Mouse (Mus musculus) limb, embryonic 10.5 days (tissue): ENCODE measurements at regions not wholly inside any gene's neighbourhood (a gene's known extent, or its start where the extent isn't known, plus 50 kb on each side); places are given as distances from the start of the nearest gene placed in this dataset.

Source experiments
- DNase-seq: peaks from one replicate; pipeline ENCODE4 v3.0.0-alpha.2; 2017; ENCODE audit warnings: low spot score
- H3K27ac ChIP-seq: fragments of 300-500 bp; sonication (generic); 2 replicates; pipeline ENCODE4 v1.5.1; 2016; ENCODE audit warnings: mild to moderate bottlenecking
- H3K27me3 ChIP-seq: fragments of 300-500 bp; sonication (generic); 2 replicates; pipeline ENCODE4 v1.6.1; 2016; ENCODE audit warnings: low read depth, mild to moderate bottlenecking; ENCODE audit not compliant: poor library complexity, severe bottlenecking
- H3K36me3 ChIP-seq: fragments of 300-500 bp; sonication (generic); 2 replicates; pipeline ENCODE4 v1.6.1; 2016; ENCODE audit warnings: mild to moderate bottlenecking, moderate library complexity
- H3K4me1 ChIP-seq: fragments of 300-500 bp; sonication (generic); 2 replicates; pipeline ENCODE4 v1.6.1; 2016
- H3K4me3 ChIP-seq: fragments of 300-500 bp; sonication (generic); 2 replicates; pipeline ENCODE4 v1.5.1; 2016; ENCODE audit warnings: mild to moderate bottlenecking, moderate library complexity
- H3K9me3 ChIP-seq: fragments of 300-500 bp; sonication (generic); replicated peaks from 2 replicates; pipeline ENCODE4 v1.6.1; 2016; ENCODE audit warnings: mild to moderate bottlenecking
- WGBS: fragments of 180-500 bp; shearing (Covaris S2); methylation state at CpG from one replicate; pipeline ENCODE4 v1.1.7; 2016; 5-methylcytosine and 5-hydroxymethylcytosine counted together

DNA sequence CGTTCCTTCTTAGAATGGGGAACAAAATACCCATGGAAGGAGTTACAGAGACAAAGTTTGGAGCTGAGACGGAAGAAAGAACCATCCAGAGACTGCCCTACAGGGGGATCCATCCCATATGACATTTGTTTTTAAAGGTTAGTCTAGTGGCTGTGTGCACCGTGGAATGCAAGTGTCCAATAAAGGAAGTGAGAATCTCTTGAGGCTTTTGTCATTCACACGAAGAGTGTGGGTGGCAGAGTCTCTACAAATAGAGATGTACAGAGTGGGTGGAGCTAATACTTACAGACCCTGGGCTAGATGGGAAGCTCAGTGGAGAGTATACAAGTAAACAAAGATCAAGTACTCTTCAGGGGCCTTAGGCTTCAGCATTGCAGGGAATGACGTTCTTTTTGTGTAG is 314.2 kb upstream of the Slc24a5 start:
- no peak overlapping the region for H3K4me3 ChIP-seq

GRCm38 (mm10) chr2:124755244-124755643 is 312.7 kb upstream of the Slc24a5 start:
- 95% methylated on average over 4 of the region's 4 CpGs for WGBS
- H3K27ac ChIP-seq: no peak overlapping the region
- H3K4me1 ChIP-seq: no peaks in the 10 kb centered on the region
- no peak for DNase-seq
- no peak overlapping the region for H3K4me3 ChIP-seq
- H3K27me3 ChIP-seq: no peaks in the 10 kb centered on the region
- no peaks in the 10 kb centered on the region for H3K9me3 ChIP-seq
- no peaks in the 10 kb centered on the region for H3K36me3 ChIP-seq

More for the DNA sequence above, 314.2 kb upstream of the Slc24a5 start:
- H3K9me3 ChIP-seq: no peaks in the 10 kb centered on the region
- H3K4me1 ChIP-seq: no peaks in the 10 kb centered on the region
- no peak for DNase-seq
- no peaks in the 10 kb centered on the region for H3K27me3 ChIP-seq
- H3K36me3 ChIP-seq: no peaks in the 10 kb centered on the region
- H3K27ac ChIP-seq: no peak overlapping the region
- 90% methylated on average over 5 of the region's 5 CpGs for WGBS

GRCm38 (mm10) chr2:124758992-124759391 is 308.9 kb upstream of the Slc24a5 start:
- Histone ChIP-seq H3K27me3 (no peaks in the 10 kb centered on the region), H3K4me1 (0 out of 2 replicates have a peak, but pooled peaks cover under 1% of the 10 kb centered on the region), H3K36me3 (no peaks in the 10 kb centered on the region), H3K4me3 (no peak overlapping the region), H3K9me3 (no peaks in the 10 kb centered on the region), H3K27ac (no peak overlapping the region)
- no peak for DNase-seq
- WGBS: 93% methylated on average over 2 of the region's 2 CpGs

- no peaks in the 10 kb centered on the region for H3K36me3 ChIP-seq
- no peak for DNase-seq
- no peak overlapping the region for H3K27ac ChIP-seq
- no peak overlapping the region for H3K4me3 ChIP-seq
- 0 out of 2 replicates have a peak, but pooled peaks cover 3% of the 10 kb centered on the region for H3K4me1 ChIP-seq
- H3K9me3 ChIP-seq: no peaks in the 10 kb centered on the region
- H3K27me3 ChIP-seq: no peaks in the 10 kb centered on the region
- 91% methylated on average over 7 of the region's 7 CpGs for WGBS
Measured at GRCm38 (mm10) chr2:124763650-124764049, 304.3 kb upstream of the Slc24a5 start.

- DNase-seq: no peak
- Histone ChIP-seq H3K27me3 (no peaks in the 10 kb centered on the region), H3K9me3 (no peaks in the 10 kb centered on the region), H3K4me3 (no peak overlapping the region), H3K36me3 (no peaks in the 10 kb centered on the region), H3K4me1 (0 out of 2 replicates have a peak, but pooled peaks cover 3% of the 10 kb centered on the region), H3K27ac (peak overlapping the region; percentile 7; the same call in 1 of the 2 replicates)
- 77% methylated on average over 10 of the region's 10 CpGs for WGBS
Measured at GRCm38 (mm10) chr2:124764186-124764910, 303.6 kb upstream of the Slc24a5 start.

DNA sequence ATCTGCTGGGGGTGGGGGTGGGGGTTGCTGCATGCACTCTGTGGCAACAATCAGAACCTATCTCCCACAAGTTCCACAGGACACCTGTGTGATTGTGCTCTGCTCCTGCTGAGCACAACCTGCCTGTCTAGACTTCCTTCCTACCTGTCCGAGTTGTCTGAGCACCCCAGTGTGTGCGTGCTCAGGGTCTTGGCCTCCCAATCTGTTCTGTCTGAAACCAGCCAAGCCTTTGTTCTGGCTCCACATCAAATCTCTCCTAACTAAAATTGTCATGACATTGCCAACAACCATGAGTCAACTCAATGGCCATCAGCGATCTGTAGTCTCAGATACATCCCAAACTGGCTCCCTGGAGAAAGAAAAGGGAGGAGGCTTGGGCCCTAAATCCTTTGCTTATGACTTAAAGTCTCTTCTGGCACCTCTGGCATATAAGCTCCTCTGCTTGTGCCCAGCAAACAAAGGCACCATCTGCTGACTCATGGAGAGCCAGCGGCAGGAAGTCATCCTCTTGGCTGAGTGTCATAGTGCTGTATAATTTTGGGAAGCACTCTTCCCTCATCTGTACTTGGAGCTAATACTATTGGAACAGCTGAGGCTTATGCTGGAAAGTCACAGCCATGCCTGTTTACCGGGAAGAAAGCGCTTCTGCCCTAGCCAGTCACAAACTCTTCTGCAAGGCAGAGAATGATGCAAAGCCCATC is 298.5 kb upstream of the Slc24a5 start:
- H3K27me3 ChIP-seq: no peaks in the 10 kb centered on the region
- H3K4me1 ChIP-seq: 0 out of 2 replicates have a peak, but pooled peaks cover 3% of the 10 kb centered on the region
- no peaks in the 10 kb centered on the region for H3K36me3 ChIP-seq
- 91% methylated on average over 6 of the region's 6 CpGs for WGBS
- H3K9me3 ChIP-seq: no peaks in the 10 kb centered on the region
- no peak overlapping the region for H3K4me3 ChIP-seq
- H3K27ac ChIP-seq: no peak overlapping the region
- DNase-seq: no peak

GRCm38 (mm10) chr2:124770028-124770427 is 297.9 kb upstream of the Slc24a5 start:
- Histone ChIP-seq H3K27me3 (no peaks in the 10 kb centered on the region), H3K4me1 (0 out of 2 replicates have a peak, but pooled peaks cover 3% of the 10 kb centered on the region), H3K4me3 (no peak overlapping the region), H3K9me3 (no peaks in the 10 kb centered on the region), H3K27ac (no peak overlapping the region), H3K36me3 (no peaks in the 10 kb centered on the region)
- WGBS: 82% methylated on average over 2 of the region's 2 CpGs
- no peak for DNase-seq

DNA sequence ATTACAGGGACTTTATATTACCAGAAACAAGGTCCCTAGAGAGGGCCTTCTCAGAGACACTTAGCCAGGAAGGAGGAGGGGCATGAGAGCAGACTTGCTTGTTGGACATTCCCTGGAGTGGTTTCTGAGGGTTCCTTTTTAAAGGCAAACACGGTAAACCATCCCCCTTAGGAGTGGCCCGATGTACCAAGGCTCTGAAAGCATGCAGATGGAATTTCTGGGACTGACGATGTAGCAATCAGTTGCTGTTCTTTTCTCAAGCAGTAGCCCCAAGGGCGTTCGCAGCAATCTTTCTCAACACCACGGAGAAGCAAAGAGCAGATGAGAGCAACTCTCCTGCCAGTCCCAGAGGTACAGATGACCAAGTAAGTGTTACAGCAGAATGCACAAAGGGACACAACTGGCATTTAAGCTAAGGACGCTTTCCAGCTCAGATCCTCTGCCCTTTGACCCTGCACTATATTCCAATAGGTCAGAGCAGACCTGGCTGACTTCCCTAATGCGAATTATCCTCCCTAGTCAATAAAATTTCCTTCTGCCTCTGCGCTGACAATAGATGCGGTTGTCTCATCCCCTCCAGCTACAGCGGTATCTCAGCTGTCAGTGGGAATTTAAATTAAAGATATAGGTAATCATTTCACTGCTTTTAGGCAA is 295.7 kb upstream of the Slc24a5 start:
- no peak overlapping the region for H3K27ac ChIP-seq

GRCm38 (mm10) chr2:124775737-124776136 is 292.2 kb upstream of the Slc24a5 start:
- 79% methylated on average over 3 of the region's 3 CpGs for WGBS
- H3K4me1 ChIP-seq: 0 out of 2 replicates have a peak, but pooled peaks cover 3% of the 10 kb centered on the region
- H3K27ac ChIP-seq: no peak overlapping the region
- no peak for DNase-seq
- no peaks in the 10 kb centered on the region for H3K36me3 ChIP-seq
- H3K4me3 ChIP-seq: no peak overlapping the region
- H3K27me3 ChIP-seq: no peaks in the 10 kb centered on the region
- no peaks in the 10 kb centered on the region for H3K9me3 ChIP-seq

More for the DNA sequence above, 295.7 kb upstream of the Slc24a5 start:
- Histone ChIP-seq H3K36me3 (no peaks in the 10 kb centered on the region), H3K4me1 (0 out of 2 replicates have a peak, but pooled peaks cover 3% of the 10 kb centered on the region), H3K27me3 (no peaks in the 10 kb centered on the region), H3K9me3 (no peaks in the 10 kb centered on the region), H3K4me3 (no peak overlapping the region)
- no peak for DNase-seq
- WGBS: 69% methylated on average over 11 of the region's 11 CpGs

- 74% methylated on average over 7 of the region's 7 CpGs for WGBS
- Histone ChIP-seq H3K36me3 (no peaks in the 10 kb centered on the region), H3K9me3 (no peaks in the 10 kb centered on the region), H3K27me3 (no peaks in the 10 kb centered on the region), H3K27ac (no peak overlapping the region), H3K4me1 (0 out of 2 replicates have a peak, but pooled peaks cover 5% of the 10 kb centered on the region), H3K4me3 (no peak overlapping the region)
- DNase-seq: no peak
Measured at GRCm38 (mm10) chr2:124792633-124793036, 275.3 kb upstream of the Slc24a5 start.

GRCm38 (mm10) chr2:124811709-124812108 is 256.2 kb upstream of the Slc24a5 start:
- Histone ChIP-seq H3K9me3 (no peaks in the 10 kb centered on the region), H3K4me3 (no peak overlapping the region), H3K27ac (no peak overlapping the region), H3K36me3 (no peaks in the 10 kb centered on the region), H3K4me1 (no peaks in the 10 kb centered on the region), H3K27me3 (no peaks in the 10 kb centered on the region)
- no peak for DNase-seq
- 85% methylated on average over 8 of the region's 8 CpGs for WGBS

DNA sequence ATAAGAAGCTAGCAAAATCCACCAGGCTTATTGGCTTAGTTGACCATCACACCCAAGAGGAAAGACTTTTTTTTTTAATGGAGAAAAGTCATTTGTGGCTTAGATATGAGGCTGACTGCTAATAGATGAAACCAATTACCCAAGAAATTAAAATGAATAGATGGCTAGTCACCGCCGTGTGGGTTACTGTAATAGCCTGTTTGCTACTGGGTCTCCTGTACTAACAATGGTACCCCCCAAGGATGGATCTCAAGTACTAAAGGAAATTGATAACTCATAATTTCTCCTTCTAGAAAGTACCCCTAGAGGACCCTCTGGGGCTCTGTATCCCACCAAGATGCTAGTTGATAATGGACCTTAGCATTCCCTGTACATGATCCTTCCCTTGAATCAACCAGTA is 251.1 kb upstream of the Slc24a5 start:
- 92% methylated on average over 2 of the region's 2 CpGs for WGBS
- Histone ChIP-seq H3K4me3 (no peak overlapping the region), H3K36me3 (no peaks in the 10 kb centered on the region)

DNA sequence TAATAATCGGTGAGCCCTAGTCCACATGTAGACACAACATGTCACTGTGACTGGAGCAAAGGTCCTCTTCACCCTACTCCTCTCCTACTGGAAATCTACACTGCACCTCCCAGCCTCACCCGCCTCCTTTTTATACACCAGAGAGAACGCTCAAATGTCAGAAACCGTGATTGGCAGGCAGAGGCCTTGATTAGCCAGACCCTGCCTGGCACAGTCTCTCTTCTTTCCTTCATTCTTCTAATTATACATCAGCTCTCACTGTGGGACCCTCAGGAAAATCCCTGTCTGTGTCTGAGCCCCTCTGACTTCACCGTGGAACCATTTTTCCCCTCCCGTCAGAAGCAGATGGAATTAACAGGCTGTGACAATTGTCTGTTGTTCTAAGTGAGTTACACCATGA is 248.1 kb upstream of the Slc24a5 start:
- no peak overlapping the region for H3K4me3 ChIP-seq
- WGBS: 87% methylated on average over 6 of the region's 6 CpGs
- H3K9me3 ChIP-seq: no peaks in the 10 kb centered on the region
- no peak overlapping the region for H3K27ac ChIP-seq
- no peaks in the 10 kb centered on the region for H3K27me3 ChIP-seq
- DNase-seq: no peak
- 0 out of 2 replicates have a peak, but pooled peaks cover 4% of the 10 kb centered on the region for H3K4me1 ChIP-seq
- H3K36me3 ChIP-seq: no peaks in the 10 kb centered on the region

More for the DNA sequence above, 251.1 kb upstream of the Slc24a5 start:
- H3K27ac ChIP-seq: no peak overlapping the region
- no peaks in the 10 kb centered on the region for H3K27me3 ChIP-seq
- no peak for DNase-seq
- H3K9me3 ChIP-seq: no peaks in the 10 kb centered on the region
- H3K4me1 ChIP-seq: 0 out of 2 replicates have a peak, but pooled peaks cover 4% of the 10 kb centered on the region
